Mouse (Mus musculus): Measurements from ENCODE around the gene Mapre3. TPM values are rescaled to one million over a fixed set of nuclear protein-coding genes. Genes with fewer than 3 reads are reported as not detected.

The Mapre3 gene
- 164 and 166 TPM in 2 replicates for polyA plus RNA-seq (2015; fragmentation: Nextera tagmentation; extraction: Ambion mirVana)

DNA sequence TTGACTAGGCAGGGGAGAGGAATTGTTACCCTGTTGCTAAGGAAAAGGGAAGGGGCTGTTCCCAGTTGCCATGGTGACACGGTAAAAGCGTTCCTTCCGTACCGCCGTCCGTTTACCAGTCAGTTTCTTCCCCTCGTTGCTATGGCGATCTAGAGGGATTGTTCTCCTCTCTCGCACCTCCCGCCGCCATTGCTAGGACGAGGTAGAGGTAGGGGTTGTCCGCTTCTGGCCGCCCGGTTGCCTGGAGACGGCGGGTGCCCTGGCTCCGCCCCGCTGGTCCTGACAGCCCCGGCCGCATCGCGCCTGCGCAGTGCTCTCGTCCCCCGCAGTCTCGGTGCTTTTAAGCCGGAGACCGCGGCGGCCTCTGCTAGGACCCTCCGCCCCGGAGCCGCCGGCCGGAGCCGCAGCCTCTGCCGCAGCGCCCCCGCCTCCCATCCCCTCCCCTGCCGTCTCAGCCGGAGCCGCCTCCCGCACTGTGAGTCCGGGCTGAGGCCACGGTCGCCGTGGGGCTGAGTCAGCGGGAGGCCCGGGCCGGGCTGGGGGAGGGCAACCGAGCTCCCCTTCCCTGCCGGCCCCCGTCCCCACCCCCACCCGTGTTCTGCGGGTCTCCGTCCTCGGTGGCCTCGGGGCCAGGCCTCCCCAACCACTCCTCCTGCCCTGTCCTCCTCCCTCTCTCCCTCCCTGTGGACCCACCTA lies at the start of gene Mapre3:
Gene Mapre3 (plus strand): TSS at position 218 of the 696 bp plus-strand sequence.
- peak within 1 kb of the TSS; percentile 94 for H3K27ac ChIP-seq
- H3K4me3 ChIP-seq = peak within 1 kb of the TSS; percentile 71
- no peaks in the 10 kb centered on the region for H3K9me3 ChIP-seq
- no peaks in the 10 kb centered on the region for H3K36me3 ChIP-seq (replicated peaks)
- peak within 1 kb of the TSS; percentile 75 for H3K4me2 ChIP-seq
- no peaks in the 10 kb centered on the region for H3K27me3 ChIP-seq (replicated peaks)
- WGBS = under 1% methylated on average over 57 of the region's 59 CpGs
- peak; percentile 98 for ATAC-seq (replicated peaks)
- peaks cover 38% of the 10 kb centered on the region for H3K4me1 ChIP-seq
- peak within 1 kb of the TSS; percentile 80 for H3K9ac ChIP-seq

DNA sequence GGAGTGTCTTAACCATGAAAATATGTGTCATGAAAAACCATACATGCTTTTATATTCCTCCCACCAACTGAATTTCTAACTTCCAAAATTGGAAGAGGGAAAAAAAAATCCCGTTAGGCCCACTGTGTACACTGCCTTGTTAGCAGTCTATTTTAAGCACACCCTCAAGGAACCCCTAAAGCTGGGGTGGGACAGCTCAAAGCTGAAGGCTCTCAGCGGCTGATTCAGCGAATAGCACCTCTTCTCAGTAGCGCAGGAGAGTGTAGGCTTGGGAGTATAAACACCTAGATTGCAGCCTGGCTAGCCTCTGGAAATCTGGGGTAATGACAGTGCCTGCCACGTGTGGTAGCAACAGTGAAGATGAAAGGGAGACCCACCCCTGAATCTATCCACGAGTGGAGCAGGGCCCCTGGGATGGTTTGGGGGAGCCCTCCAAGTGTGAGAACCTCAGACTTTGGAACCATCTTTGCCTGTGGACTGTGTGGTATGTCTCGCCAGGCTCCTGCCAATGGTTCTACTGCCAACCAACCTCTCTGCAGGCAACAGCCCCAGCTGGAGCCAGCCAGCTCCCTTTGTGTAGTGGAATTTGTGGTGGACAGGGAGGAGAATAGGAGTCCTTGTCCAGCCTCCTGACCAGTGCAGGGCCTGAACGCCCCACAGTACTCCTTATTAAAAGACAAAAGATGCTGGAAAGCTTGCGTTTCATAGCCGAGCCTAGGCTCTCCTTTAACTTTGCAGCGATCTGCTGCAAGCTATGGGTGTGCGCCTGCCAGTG lies 48.7 kb upstream of the Mapre3 start:
- 71% methylated on average over 12 of the region's 12 CpGs for WGBS
- peaks cover 73% of the 10 kb centered on the region for H3K4me1 ChIP-seq
- H3K4me3 ChIP-seq = no peak overlapping the region
- no peak overlapping the region for H3K9ac ChIP-seq
- ATAC-seq (replicated peaks) = no peak
- H3K9me3 ChIP-seq = no peaks in the 10 kb centered on the region
- H3K4me2 ChIP-seq = no peak overlapping the region
- H3K36me3 ChIP-seq (replicated peaks) = no peaks in the 10 kb centered on the region
- H3K27ac ChIP-seq = peak overlapping the region; percentile 63
- H3K27me3 ChIP-seq (replicated peaks) = no peaks in the 10 kb centered on the region

DNA sequence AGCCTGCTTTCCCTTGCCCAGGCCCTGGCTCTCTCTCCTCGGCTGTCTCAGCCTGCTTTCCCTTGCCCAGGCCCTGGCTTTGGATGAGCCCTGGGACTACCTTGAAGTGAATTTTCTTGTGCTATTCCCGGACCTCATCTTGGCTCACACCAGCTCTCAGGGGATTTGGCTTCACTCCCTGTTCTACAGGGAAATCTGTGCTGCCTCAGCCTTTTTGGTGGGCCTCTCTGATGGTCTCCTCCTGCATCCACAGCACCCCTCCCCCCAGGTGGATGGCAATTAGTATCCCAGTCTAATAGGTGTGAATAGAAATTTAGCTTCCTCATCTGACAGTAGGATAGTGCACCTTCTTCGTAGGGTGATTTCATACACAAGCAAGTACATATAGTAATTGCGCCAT lies 46.4 kb upstream of the Mapre3 start:
- H3K4me3 ChIP-seq = no peak overlapping the region
- H3K27me3 ChIP-seq (replicated peaks) = no peaks in the 10 kb centered on the region
- H3K4me2 ChIP-seq = no peak overlapping the region
- 0 out of 2 replicates have a peak overlapping the region, but pooled peaks have one; percentile 2 for H3K9ac ChIP-seq
- 53% methylated on average over 4 of the region's 4 CpGs for WGBS
- no peak for ATAC-seq (replicated peaks)
- H3K4me1 ChIP-seq = peaks cover 66% of the 10 kb centered on the region
- H3K36me3 ChIP-seq (replicated peaks) = no peaks in the 10 kb centered on the region
- H3K9me3 ChIP-seq = no peaks in the 10 kb centered on the region
- H3K27ac ChIP-seq = peak overlapping the region; percentile 63

DNA sequence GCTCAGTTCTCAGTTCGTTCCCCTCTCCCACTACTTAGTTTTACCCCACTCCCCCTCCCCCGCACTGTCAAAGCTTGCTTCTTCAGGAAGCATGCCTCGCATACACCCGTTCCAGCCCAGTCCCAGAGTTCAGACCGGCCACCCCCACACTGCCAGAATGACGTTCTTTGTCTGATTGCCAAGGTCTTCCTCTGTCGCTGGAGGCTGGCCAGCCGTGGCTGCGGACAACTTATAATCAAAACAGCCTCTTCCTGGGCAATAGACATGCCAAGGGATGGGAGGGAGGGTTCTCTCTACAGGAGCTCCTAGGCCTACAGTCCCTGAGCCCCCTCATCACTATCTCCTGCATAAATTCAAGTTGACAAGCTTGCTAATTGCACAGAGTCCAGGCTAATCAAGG lies 45.8 kb upstream of the Mapre3 start:
- Histone ChIP-seq H3K9me3 (no peaks in the 10 kb centered on the region), H3K36me3 (replicated peaks) (no peaks in the 10 kb centered on the region), H3K27ac (peak overlapping the region; percentile 63), H3K27me3 (replicated peaks) (no peaks in the 10 kb centered on the region), H3K4me3 (no peak overlapping the region), H3K9ac (no peak overlapping the region), H3K4me2 (no peak overlapping the region), H3K4me1 (peaks cover 63% of the 10 kb centered on the region)
- 14% methylated on average over 9 of the region's 9 CpGs for WGBS
- peak; percentile 13 for ATAC-seq (replicated peaks)

DNA sequence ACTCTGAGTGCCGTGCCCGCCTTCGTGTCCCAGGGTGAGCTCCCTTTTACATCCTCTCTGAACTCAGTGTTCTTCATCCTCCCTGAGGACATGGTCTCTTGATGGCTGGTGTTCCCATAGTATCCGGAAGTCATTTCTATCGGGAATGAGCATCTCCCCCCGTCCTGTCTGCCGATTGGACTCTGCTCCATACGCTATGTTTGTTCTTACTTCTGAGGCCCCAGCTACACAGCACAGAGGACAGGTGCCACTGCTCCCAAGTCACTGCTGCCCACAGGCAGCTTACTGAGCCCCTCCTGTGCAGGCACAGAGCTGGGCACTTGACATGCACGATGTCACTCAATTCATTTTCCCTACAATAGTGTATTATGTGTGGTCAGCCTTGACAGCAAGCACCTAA lies 45.4 kb upstream of the Mapre3 start:
- no peak overlapping the region for H3K4me2 ChIP-seq
- H3K36me3 ChIP-seq (replicated peaks) = no peaks in the 10 kb centered on the region
- H3K4me3 ChIP-seq = no peak overlapping the region
- peaks cover 63% of the 10 kb centered on the region for H3K4me1 ChIP-seq
- no peaks in the 10 kb centered on the region for H3K9me3 ChIP-seq
- no peak overlapping the region for H3K9ac ChIP-seq
- no peak for ATAC-seq (replicated peaks)
- no peaks in the 10 kb centered on the region for H3K27me3 ChIP-seq (replicated peaks)
- peak overlapping the region; percentile 63; the same call in 1 of the 2 replicates for H3K27ac ChIP-seq
- 62% methylated on average over 9 of the region's 9 CpGs for WGBS

DNA sequence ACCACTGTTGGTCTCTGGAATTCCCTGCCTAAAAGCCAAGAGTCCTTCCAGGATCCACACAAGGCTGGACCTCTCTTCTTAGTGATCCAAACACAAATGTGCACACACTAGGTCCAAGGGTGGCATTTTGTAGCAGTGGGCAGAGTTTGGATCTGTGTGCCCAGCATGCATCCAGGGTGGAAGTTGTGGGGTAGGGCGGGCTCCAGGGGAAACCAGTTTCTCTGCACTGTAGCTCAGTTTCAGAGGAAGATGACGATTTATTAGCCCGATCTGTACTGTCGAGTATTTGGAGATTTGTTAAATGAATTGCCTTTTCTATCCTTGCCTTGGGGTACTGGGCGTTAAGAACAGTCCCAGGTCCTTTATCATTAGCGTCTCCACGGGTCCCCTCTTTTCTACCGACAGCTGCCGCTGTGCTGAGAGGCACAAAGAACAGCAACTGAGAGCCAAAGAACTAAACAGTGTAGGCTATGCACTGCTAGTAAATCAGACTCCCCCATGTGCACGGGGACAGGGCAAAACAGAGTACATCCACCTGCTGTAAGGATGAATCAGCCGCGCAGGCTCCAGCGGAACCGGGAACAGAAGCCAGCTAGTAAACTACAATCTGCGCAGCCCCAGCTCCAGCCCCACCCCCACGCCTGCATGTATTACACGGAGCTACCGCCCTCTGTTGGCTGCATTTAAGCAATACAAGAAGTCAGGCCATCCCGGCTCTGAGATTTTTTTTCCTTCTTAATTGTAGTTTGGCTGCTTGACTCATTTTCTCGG lies 39.7 kb upstream of the Mapre3 start:
- Histone ChIP-seq H3K9ac (peak overlapping the region; percentile 34), H3K4me2 (peak overlapping the region; percentile 47), H3K27ac (peak overlapping the region; percentile 75), H3K27me3 (replicated peaks) (no peaks in the 10 kb centered on the region), H3K9me3 (no peaks in the 10 kb centered on the region), H3K36me3 (replicated peaks) (peaks cover 20% of the 10 kb centered on the region), H3K4me1 (peaks cover 28% of the 10 kb centered on the region), H3K4me3 (peak overlapping the region; percentile 17; the same call in 1 of the 2 replicates)
- WGBS = 9% methylated on average over 20 of the region's 20 CpGs
- ATAC-seq (replicated peaks) = peak; percentile 74

DNA sequence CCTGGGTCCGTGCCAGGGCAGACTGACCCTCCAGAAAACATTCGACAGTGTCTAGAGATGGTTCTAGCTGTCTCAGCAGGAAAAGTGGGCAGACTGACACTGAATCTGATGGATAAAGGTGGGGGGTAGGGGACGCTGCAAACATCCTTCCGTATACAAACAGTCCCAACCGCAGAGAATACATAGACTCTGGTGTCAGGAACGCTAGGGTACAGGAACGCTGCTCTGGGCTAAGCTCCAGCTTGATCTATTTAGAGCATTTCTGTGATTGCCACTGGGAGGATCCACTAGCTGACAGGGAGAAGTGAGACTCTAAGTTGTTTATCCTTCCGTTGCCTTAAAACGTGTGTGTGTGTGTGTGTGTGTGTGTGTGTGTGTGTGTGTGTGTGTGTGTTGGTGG lies 33.7 kb upstream of the Mapre3 start:
- Histone ChIP-seq H3K27me3 (replicated peaks) (no peaks in the 10 kb centered on the region), H3K36me3 (replicated peaks) (peaks cover 69% of the 10 kb centered on the region), H3K27ac (no peak overlapping the region), H3K4me3 (no peak overlapping the region), H3K9ac (no peak overlapping the region), H3K9me3 (no peaks in the 10 kb centered on the region), H3K4me1 (peaks cover under 1% of the 10 kb centered on the region; the same call in 1 of the 2 replicates), H3K4me2 (no peak overlapping the region)
- no peak for ATAC-seq (replicated peaks)
- 87% methylated on average over 9 of the region's 9 CpGs for WGBS

DNA sequence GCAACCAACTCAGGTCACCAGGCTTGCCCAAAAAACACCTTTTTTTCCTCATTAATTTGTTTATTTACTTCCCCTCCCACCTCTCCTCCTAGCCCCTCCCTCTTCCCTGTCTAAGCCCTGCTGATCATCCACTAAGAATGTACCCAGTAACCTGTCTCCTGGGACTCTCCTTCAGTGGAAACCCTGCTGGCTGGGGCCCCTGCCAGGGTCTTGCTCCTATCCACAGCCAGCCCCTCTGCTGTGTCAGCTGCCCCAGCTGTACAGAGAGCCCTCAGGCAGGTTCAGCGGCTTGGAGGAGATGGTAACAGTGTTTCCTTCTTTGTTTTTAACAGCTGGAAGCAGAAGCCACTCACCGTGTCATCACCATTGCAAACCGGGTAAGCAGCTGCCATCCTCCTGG lies 33.3 kb upstream of the Mapre3 start:
- no peak overlapping the region for H3K9ac ChIP-seq
- H3K27ac ChIP-seq = no peak overlapping the region
- WGBS = 41% methylated on average over 3 of the region's 3 CpGs
- no peak for ATAC-seq (replicated peaks)
- no peaks in the 10 kb centered on the region for H3K27me3 ChIP-seq (replicated peaks)
- peaks cover 71% of the 10 kb centered on the region for H3K36me3 ChIP-seq (replicated peaks)
- H3K4me2 ChIP-seq = no peak overlapping the region
- H3K4me3 ChIP-seq = no peak overlapping the region
- no peaks in the 10 kb centered on the region for H3K4me1 ChIP-seq
- H3K9me3 ChIP-seq = no peaks in the 10 kb centered on the region

DNA sequence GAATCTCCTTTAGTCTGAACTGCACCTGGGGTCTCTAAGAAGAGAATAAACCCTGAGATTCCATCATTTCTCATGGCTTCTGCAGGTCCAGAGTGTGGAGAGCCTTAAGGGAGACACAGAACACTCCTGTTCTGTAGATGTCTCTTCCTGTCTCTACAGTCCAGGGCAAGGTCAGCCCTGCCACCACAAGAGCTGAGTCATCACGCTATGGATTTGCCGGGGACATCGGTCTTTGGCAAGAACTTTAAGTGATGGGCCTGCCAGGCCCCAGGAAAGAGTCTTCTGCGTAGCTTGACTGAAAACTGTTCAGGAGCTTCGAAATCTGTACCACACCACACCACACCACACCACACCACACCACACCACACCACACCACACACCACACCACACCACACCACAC lies 27.1 kb upstream of the Mapre3 start:
- Histone ChIP-seq H3K27me3 (replicated peaks) (no peaks in the 10 kb centered on the region), H3K36me3 (replicated peaks) (peaks cover 73% of the 10 kb centered on the region), H3K27ac (no peak overlapping the region), H3K4me2 (no peak overlapping the region), H3K9me3 (no peaks in the 10 kb centered on the region), H3K4me1 (no peaks in the 10 kb centered on the region), H3K9ac (no peak overlapping the region), H3K4me3 (no peak overlapping the region)
- no peak for ATAC-seq (replicated peaks)
- 94% methylated on average over 5 of the region's 5 CpGs for WGBS

DNA sequence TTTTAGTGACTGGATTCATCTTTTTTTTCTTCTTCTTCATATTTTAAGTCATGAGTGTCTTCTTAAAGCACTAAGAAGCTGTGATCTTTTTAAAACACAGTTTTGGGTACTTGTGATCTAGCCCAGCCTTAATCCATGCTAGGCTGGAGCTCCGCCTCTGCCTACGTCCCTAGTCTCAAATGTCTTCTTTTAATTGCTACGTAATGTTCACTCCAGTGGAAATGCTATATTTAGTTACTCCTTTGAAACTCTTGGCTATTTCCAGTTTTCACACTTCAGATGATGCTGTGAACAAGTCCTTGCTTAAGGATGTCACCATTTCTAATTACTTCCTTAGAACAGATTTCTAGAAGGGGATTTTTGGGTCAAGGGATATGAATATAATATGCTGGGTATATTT lies 24.4 kb upstream of the Mapre3 start:
- no peak for ATAC-seq (replicated peaks)
- Histone ChIP-seq H3K4me3 (no peak overlapping the region), H3K4me1 (no peaks in the 10 kb centered on the region), H3K36me3 (replicated peaks) (peaks cover 72% of the 10 kb centered on the region), H3K27ac (no peak overlapping the region), H3K27me3 (replicated peaks) (no peaks in the 10 kb centered on the region), H3K9me3 (no peaks in the 10 kb centered on the region), H3K9ac (no peak overlapping the region), H3K4me2 (no peak overlapping the region)
- 89% methylated on average over 3 of the region's 3 CpGs for WGBS

DNA sequence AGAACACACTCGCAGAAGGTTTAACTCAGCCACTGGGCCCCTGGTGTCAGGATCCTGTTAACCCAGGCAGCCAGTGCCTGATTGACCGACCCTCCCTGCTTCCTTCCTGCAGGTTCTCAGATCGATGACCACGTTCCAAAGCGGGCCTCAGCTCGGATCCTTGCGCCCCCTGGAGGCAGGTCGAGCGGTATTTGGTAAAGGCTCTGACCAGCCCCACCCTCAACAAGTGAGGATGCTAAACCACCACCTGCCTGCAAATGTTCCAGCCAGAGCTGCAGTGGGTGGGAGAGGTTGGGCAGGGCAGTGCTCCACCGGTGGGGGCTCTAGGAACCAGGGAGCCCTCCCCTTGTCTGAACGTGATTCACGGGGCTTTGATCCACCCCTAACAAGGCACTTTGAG lies 18.3 kb upstream of the Mapre3 start:
- H3K9ac ChIP-seq = no peak overlapping the region
- 15% methylated on average over 12 of the region's 12 CpGs for WGBS
- H3K4me3 ChIP-seq = no peak overlapping the region
- no peak overlapping the region for H3K4me2 ChIP-seq
- no peaks in the 10 kb centered on the region for H3K27me3 ChIP-seq (replicated peaks)
- no peaks in the 10 kb centered on the region for H3K9me3 ChIP-seq
- ATAC-seq (replicated peaks) = peak; percentile 48
- peaks cover 6% of the 10 kb centered on the region for H3K4me1 ChIP-seq
- H3K36me3 ChIP-seq (replicated peaks) = peaks cover 65% of the 10 kb centered on the region
- H3K27ac ChIP-seq = 0 out of 2 replicates have a peak overlapping the region, but pooled peaks have one; percentile 25

DNA sequence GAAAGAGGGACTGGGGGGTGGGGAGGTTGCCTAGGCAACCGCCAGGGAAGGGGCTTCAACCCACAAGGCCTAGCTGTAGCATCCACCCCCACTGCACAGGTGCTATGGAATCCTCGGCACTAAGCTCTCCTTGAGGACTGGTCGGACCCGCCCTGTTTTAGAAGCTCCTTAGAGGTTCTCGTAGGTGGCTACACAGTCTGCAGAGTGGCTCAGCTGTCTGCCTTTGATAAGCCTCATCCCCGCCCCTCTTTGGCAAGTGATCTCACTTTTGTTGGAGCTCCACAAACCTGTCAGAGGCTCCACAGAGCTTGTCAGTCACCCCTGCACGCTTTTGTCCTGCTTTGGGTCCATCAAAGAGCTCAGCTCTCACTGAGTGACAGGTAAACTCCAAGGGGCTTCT lies 17.0 kb upstream of the Mapre3 start:
- H3K4me1 ChIP-seq = peaks cover 6% of the 10 kb centered on the region
- H3K9ac ChIP-seq = no peak overlapping the region
- peaks cover 52% of the 10 kb centered on the region for H3K36me3 ChIP-seq (replicated peaks)
- no peak overlapping the region for H3K4me3 ChIP-seq
- H3K4me2 ChIP-seq = no peak overlapping the region
- no peaks in the 10 kb centered on the region for H3K27me3 ChIP-seq (replicated peaks)
- peak; percentile 41; the same call in 1 of the 2 replicates for ATAC-seq (replicated peaks)
- H3K9me3 ChIP-seq = no peaks in the 10 kb centered on the region
- 47% methylated on average over 7 of the region's 7 CpGs for WGBS
- peak overlapping the region; percentile 60 for H3K27ac ChIP-seq

Data from midbrain, embryonic 15.5 days (tissue).